Mouse (Mus musculus) layer of hippocampus, adult 9-10 months (tissue): Measurements from ENCODE around the gene Tmem240.
"Not testable (repeated sequence)": the region's sequence is repeated elsewhere in the genome, so short reads cannot be mapped to it uniquely, and the experiment has no call there.

ENCODE experiments used
- DNase-seq: peaks from one replicate; pipeline ENCODE4 v3.0.0; 2022; ENCODE audit warnings: low spot score

Tmem240 gene

GRCm38 (mm10) chr4:155734350-155734941 lies at the start of gene Tmem240:
Tmem240 (plus strand) TSS chr4:155734800.
- peak; percentile 68 for DNase-seq

DNA sequence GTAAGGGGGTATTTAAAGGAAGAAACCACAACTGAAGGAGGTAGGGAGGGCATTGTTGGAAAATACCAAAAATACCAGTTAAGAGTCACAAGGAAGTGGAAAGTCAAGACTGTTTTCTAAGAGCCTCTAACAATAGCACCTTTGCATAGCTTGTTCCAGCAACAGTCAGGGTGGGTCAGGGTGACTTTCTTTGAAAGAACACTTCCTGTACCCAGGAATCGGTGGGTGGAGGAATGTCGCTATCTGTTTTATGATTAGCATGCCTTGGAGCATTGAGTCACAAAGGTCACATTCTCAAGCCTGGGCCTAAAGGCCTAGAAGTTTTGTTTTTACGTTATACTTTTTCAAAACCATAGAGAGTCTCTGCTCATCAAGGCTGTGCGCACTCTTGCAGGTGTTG lies 46.8 kb upstream of the Tmem240 start:
- not testable (repeated sequence) for DNase-seq

DNA sequence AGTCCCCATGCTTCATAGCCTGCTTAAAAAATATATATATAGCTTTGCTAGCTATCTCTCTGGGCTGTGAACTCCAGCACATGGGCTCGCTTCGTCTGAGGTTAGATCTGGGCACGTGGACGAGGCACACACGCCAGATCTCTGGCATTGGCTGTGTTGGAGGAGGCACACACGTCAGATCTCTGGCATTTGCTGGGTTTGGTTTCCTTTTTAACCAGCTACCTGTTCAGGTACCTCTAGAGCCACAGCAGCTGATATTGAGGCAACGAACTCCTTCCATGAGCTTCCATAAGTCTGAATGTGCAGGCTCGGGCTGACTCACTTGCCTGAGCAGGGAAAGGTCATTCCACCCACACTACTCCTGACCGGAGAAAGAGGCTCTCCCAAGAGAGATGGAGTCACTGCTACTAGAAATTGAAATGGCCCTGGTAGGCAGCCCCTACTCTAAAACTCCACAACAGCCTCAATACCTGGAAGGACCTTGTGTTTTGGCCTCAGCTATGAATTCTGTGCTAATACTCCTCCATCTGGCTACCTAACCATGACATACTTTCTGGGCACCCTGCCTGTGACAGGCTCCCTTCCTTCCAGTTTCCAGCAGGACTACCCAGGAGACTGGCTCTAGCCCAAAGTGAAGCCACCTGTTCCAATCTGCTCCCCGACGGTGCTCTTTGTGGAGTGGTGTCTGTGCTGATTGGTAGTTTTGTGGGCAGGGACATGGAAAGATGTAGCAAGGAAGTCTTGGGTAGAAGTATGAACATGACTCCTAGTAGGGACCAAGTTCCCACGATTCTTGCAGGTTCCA lies 43.8 kb upstream of the Tmem240 start:
- DNase-seq: no peak

DNA sequence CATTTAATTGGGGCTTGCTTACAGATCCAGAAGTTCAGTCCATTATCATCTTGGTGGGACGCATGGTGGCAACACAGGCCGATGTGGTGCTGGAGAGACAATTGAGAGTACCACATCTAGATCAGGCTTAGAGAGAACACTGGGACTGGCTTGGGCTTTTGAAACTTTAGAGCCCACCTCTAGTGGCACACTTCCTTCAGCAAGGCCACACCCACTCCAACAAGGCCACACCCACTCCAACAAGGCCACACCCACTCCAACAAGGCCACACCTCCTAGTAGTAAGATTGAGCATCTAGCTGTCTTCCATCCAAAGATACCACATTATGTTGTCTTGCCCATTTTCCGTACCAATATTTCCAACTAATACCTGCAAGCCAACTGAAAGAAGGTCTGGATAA lies 42.2 kb upstream of the Tmem240 start:
- DNase-seq: no peak

- no peak for DNase-seq
Measured at GRCm38 (mm10) chr4:155694111-155694481, 40.5 kb upstream of the Tmem240 start, which contains the start of gene Fndc10. Fndc10 (plus strand) TSS chr4:155694342.

- no peak for DNase-seq
Measured at GRCm38 (mm10) chr4:155694482-155695401, 39.9 kb upstream of the Tmem240 start.

DNA sequence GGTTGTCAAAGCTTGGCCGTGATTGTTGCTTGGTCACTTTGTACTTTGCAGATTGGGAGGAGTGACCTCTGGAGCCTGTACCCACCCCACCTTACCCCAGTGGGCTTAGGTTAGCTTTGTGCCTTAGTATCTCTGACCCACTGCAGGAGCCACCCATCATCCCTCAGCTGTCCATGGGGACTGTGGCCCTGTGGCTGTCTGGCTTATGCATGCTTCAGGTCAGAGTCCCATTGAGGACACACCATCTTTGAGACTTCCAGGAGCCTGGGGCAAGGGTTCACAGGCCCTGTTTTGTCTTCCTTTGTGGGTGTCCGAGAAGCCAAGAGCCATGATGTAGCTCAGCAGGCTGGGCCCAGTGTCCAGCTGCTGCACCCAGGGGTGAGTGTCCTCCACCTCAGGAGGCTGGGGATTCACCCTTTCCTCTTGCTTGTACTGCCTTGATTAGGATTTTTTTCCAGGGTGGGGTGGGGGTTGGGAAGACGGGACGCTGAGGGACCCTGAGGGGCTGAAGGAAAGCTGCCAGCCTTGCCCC lies 39.0 kb upstream of the Tmem240 start:
- DNase-seq: no peak

DNA sequence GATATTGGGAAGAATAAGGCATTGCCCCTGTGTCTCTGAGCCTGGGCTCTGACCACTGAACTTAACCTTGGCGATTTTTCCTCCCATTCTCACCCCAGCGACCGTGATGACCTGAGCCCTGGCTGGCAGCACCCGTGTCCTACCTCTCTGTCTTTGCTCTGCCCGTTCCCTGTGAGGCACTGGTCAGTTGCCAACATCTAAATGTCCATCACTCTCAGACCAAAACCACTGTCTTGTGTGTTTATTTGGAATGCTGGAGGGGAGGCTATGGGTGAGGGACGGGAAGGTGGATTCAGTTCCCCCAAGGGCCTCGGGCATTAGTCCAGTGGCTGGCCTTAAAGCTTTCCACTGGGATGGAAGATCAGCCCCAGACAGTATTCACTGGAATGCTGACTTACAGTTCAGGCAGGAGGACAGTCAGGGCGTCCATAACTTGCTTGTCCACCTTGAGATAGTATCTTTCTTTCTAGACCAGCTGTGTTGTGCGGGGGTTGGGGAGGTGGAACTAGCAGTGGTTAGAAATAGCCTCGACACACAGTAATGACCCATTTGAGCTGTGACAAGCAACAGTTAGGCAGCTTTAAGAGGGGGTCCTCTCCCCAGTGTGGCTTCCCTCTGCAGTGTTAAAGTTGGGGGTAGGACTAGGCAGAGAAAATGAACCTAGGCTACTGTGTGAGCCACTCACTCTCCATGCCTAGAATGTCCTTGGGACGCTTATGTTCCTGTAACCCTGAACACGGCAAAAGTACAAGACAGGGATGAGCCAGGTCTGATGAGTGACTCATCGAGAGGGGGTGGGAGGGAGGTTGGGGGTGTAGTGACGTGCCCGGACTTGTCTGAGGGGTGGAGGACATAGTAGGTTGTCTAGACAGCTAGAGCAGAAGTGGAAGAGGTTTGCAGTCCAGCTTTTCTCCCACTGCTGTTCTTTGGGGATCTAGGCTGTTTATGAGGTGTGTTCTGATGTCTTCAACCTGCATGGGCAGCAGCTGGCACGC lies 38.0 kb upstream of the Tmem240 start:
- DNase-seq: no peak

DNA sequence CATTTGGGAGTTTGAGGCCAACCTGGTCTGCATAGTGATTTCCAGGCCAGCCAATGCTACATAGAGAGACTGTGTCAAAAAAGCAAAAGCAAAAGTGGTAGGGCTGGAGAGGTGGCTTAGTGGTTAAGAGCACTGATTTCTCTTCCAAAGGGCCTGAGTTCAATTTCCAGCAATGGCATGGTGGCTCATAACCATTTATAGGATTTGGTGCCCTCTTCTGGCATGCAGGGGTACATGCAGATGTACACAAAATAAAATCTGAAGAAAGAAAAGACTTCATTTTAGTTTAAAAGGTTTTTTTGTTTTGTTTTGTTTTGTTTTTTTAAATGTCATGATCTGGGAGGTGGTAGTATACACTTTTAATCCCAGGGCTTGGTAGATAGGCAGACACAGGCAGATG lies 34.2 kb upstream of the Tmem240 start:
- DNase-seq: no peak

GRCm38 (mm10) chr4:155703425-155703929 lies 31.1 kb upstream of the Tmem240 start:
- DNase-seq: no peak

- peak; percentile 89 for DNase-seq
Measured at GRCm38 (mm10) chr4:155704721-155705591, 29.6 kb upstream of the Tmem240 start, which contains the start of gene Ssu72. Ssu72 (plus strand) TSS chr4:155704800.

- no peak for DNase-seq
Measured at GRCm38 (mm10) chr4:155705592-155705929, 29.0 kb upstream of the Tmem240 start.

GRCm38 (mm10) chr4:155708582-155708981 lies 26.0 kb upstream of the Tmem240 start:
- DNase-seq: no peak

DNA sequence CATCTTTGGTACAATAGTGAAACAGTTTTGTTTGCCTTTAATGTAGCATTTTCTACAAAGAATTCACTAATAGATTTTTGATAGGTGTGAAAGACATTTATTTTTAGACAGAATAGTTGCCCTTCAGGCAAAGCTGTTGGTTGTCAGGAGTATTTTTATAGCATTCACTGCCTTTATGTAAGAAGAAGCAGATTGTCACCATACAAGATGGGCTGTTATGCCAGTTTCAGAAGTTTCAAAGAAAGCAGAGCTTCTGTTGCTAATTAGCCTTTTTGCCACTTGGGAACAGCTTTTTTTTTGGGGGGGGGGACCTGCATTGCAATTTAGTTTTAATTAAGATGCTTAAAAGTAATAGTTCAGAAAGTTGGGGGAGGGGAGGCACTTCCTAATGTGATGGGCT lies 25.6 kb upstream of the Tmem240 start:
- no peak for DNase-seq

DNA sequence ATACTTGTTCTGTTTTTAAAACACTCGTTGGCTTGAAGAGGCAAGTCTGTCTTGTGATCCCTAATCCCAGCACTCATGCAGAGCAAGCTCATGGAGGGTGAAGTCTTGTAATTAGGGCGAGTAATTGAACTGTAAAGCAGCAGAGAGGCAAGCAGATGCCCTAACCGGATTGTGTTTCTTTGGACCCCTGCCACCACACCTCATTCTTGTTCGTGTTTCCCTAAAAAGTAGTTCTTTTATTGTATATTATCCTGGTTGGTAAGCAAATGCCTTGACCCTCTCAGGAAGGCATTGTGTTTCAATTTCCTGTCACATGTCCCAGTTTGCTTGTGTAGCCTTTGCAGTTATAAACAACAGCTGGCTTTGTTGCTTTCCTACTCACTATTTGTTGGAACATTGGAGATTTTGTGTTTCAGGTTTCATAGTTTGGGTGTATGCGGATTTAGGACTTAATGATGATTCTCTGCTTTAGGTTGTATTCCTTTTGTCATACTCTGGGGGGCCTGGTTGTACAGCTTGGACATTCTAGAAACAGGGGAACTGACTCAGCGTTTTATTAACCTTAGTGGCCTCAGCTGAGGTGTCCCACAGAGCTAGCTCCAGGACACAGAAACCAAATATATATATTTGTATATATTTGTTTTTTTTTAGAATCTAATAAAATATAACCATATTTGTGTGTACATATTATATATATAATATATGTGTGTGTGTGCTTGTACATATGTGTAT lies 23.9 kb upstream of the Tmem240 start:
- no peak for DNase-seq

DNA sequence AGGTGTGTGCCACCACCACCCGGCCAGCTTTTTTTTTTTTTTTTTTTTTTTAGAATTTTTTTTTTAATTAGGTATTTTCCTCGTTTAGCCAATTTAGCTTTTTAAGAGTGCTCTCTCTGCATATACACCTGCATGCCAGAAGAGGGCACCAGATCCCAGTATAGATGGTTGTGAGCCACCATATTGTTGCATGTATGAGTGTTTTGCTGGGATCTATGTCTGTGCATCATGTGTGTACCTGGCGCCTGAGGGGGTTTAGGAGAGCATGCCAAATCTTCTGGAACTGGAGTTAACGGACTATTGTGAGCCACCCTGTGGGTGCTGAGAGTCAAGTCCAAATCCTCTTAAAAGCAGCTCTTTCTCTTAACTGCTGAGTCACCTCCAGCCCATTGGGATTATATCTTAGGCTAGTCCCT lies 12.9 kb upstream of the Tmem240 start:
- no peak for DNase-seq

DNA sequence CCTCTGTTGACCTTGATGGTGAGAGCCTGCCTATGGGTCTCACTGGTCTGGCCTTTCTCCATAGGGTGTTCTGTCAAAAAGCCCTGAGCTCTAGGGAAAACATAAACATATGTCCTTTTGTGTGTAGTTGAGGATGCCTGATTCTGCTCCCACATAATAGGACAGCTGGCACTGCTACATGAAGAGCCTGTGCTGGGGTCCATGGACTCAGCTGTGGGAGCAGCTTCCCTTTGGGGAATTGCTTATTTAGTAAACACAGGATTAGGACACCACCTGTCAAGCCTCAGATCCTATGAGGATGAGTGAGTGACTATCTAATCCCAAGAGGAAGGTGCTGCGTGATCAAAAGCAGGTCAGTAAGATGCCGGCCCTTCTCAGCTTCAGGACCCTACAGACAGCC lies 6.6 kb upstream of the Tmem240 start:
- DNase-seq: no peak

GRCm38 (mm10) chr4:155733267-155733666 lies 1.3 kb upstream of the Tmem240 start:
- no peak for DNase-seq
